Mouse (Mus musculus) hindbrain, embryonic 11.5 days (tissue): ENCODE measurements at regions not wholly inside any gene's neighbourhood (a gene's known extent, or its start where the extent isn't known, plus 50 kb on each side); places are given as distances from the start of the nearest gene placed in this dataset.

Source experiments
- ATAC-seq: fragments of 200-750 bp; cut with Nextera tagmentation; 2 replicates; pipeline ENCODE4 v1.8.0; 2017; ENCODE audit warnings: mild to moderate bottlenecking, moderate TSS enrichment, moderate library complexity; ENCODE audit not compliant: low FRiP score
- DNase-seq: peaks from one replicate; pipeline ENCODE4 v3.0.0-alpha.2; 2015; ENCODE audit warnings: low spot score
- H3K27ac ChIP-seq: fragments of 300-500 bp; sonication (generic); 2 replicates; pipeline ENCODE4 v1.5.1; 2014; ENCODE audit warnings: mild to moderate bottlenecking, low read depth, low read length
- H3K27me3 ChIP-seq: fragments of 300-500 bp; sonication (generic); 2 replicates; pipeline ENCODE4 v1.6.1; 2014; ENCODE audit warnings: mild to moderate bottlenecking, low read length, moderate library complexity, mixed read lengths; ENCODE audit not compliant: control insufficient read depth, insufficient read depth
- H3K36me3 ChIP-seq: fragments of 300-500 bp; sonication (generic); 2 replicates; pipeline ENCODE4 v1.6.1; 2014; ENCODE audit warnings: mild to moderate bottlenecking, low read length, moderate library complexity, mixed read lengths; ENCODE audit not compliant: control insufficient read depth, insufficient read depth
- H3K4me1 ChIP-seq: fragments of 300-500 bp; sonication (generic); replicated peaks from 2 replicates; pipeline ENCODE4 v1.6.1; 2014; ENCODE audit warnings: low read length, mixed read lengths; ENCODE audit not compliant: control insufficient read depth, insufficient read depth
- H3K4me2 ChIP-seq: fragments of 300-500 bp; sonication (generic); replicated peaks from 2 replicates; pipeline ENCODE4 v1.6.1; 2014; ENCODE audit warnings: mild to moderate bottlenecking, low read depth, low read length
- H3K4me3 ChIP-seq: fragments of 300-500 bp; sonication (generic); 2 replicates; pipeline ENCODE4 v1.5.1; 2014; ENCODE audit warnings: low read depth, low read length
- H3K9ac ChIP-seq: fragments of 300-500 bp; sonication (generic); 2 replicates; pipeline ENCODE4 v1.6.1; 2014; ENCODE audit warnings: low read depth, low read length
- H3K9me3 ChIP-seq: fragments of 300-500 bp; sonication (generic); 2 replicates; pipeline ENCODE4 v1.6.1; 2016; ENCODE audit warnings: low read length; ENCODE audit not compliant: control insufficient read depth
- WGBS: fragments of 180-500 bp; shearing (Covaris S2); extraction: QIAGEN DNeasy Blood & Tissue Kit; methylation state at CpG from one replicate; pipeline ENCODE4 v1.1.7; 2014; 5-methylcytosine and 5-hydroxymethylcytosine counted together

GRCm38 (mm10) chr1:151098763-151099162, 83.6 kb upstream of the Gm47985 start:
- no peak overlapping the region for H3K9ac ChIP-seq
- H3K27me3 ChIP-seq, result no peaks in the 10 kb centered on the region
- no peak overlapping the region for H3K27ac ChIP-seq
- no peak overlapping the region for H3K4me2 ChIP-seq
- ATAC-seq (no peak), DNase-seq (no peak)
- 92% methylated on average over 1 of the region's 1 CpGs for WGBS
- H3K4me3 ChIP-seq, result no peak overlapping the region
- H3K9me3 ChIP-seq, result no peaks in the 10 kb centered on the region
- H3K36me3 ChIP-seq, result no peaks in the 10 kb centered on the region
- no peaks in the 10 kb centered on the region for H3K4me1 ChIP-seq

DNA sequence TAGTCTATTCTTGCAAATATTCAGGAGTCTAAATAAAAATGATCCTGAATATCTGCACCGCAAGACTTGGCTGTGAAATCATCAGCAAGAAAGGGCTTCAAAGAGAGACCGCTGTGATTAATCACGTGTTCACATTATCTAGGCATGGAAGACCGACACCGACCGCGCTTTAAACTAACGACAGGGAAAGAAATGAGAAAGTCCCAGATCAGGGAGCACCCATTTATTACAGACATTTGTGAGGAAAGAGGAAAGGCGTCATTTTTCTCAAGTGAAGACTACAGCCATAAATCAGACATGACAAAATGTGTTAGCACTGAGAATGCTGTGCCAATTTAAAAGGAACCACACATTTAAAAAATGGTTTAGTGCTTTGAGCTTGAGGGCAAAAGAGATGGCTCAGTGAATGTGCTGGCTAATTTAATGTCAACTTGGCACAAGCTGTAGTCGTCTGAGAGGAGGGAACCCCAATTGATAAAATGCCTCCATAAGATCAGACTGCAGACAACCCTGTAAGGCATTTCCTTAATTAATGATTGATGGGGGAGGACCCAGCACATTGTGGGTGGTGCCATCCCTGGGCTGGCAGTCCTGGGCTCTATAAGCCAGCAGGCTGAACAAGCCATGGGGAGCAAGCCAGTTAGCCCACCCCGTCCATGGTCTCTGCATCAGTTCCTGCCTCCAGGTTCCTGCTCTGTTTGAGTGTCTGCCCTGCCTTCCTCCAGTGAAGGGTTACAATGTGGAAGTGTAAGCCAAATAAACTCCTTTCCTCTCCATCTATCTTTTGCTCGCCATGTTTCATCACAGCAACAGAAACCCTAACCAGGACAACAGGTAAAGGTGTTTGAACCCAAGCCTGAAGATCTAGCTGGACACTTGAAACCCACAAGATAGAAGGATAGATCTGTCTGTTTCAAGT, 81.5 kb upstream of the Gm47985 start:
- no peaks in the 10 kb centered on the region for H3K9me3 ChIP-seq
- H3K4me1 ChIP-seq, result no peaks in the 10 kb centered on the region
- WGBS, result 68% methylated on average over 12 of the region's 12 CpGs
- no peak overlapping the region for H3K4me3 ChIP-seq
- H3K36me3 ChIP-seq, result no peaks in the 10 kb centered on the region
- H3K27ac ChIP-seq, result no peak overlapping the region
- ATAC-seq, result peak; percentile 42
- no peak for DNase-seq
- no peak overlapping the region for H3K4me2 ChIP-seq
- H3K27me3 ChIP-seq, result no peaks in the 10 kb centered on the region
- H3K9ac ChIP-seq, result no peak overlapping the region

- no peak overlapping the region for H3K4me2 ChIP-seq
- H3K9ac ChIP-seq, result no peak overlapping the region
- ATAC-seq (no peak), DNase-seq (no peak)
- no peaks in the 10 kb centered on the region for H3K4me1 ChIP-seq
- 81% methylated on average over 1 of the region's 1 CpGs for WGBS
- no peaks in the 10 kb centered on the region for H3K27me3 ChIP-seq
- H3K27ac ChIP-seq, result no peak overlapping the region
- H3K4me3 ChIP-seq, result no peak overlapping the region
- H3K36me3 ChIP-seq, result no peaks in the 10 kb centered on the region
- H3K9me3 ChIP-seq, result no peaks in the 10 kb centered on the region
These were observed 80.8 kb upstream of the Gm47985 start for GRCm38 (mm10) chr1:151101516-151101915.

DNA sequence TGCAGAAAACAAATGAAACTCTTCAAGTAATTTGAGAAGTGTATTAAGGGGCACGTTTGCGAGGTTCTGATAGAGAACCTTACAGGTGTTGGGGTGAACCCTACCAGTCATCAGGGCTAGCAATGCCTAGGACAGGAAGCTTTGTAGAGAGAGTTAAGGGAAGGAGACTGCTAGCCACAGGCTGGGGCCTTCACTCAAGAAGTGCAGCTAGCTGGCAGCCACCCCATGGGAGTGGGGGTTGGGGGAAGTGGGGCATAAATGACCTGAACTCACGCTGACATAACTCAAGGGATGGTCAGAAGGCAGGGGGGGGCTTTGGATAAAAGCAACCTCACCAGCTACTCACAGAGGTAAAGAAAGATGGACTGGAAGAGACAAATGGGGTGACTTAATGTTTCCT, 80.3 kb upstream of the Gm47985 start:
- H3K27me3 ChIP-seq, result no peaks in the 10 kb centered on the region
- no peak overlapping the region for H3K9ac ChIP-seq
- H3K4me3 ChIP-seq, result no peak overlapping the region
- no peaks in the 10 kb centered on the region for H3K9me3 ChIP-seq
- ATAC-seq (no peak), DNase-seq (no peak)
- no peaks in the 10 kb centered on the region for H3K4me1 ChIP-seq
- no peak overlapping the region for H3K27ac ChIP-seq
- WGBS, result 83% methylated on average over 3 of the region's 3 CpGs
- H3K4me2 ChIP-seq, result no peak overlapping the region
- H3K36me3 ChIP-seq, result no peaks in the 10 kb centered on the region

GRCm38 (mm10) chr1:151102646-151103391, 79.5 kb upstream of the Gm47985 start:
- H3K27ac ChIP-seq, result no peak overlapping the region
- no peak overlapping the region for H3K4me3 ChIP-seq
- H3K36me3 ChIP-seq, result no peaks in the 10 kb centered on the region
- DNase-seq (no peak), ATAC-seq (no peak)
- no peaks in the 10 kb centered on the region for H3K27me3 ChIP-seq
- no peaks in the 10 kb centered on the region for H3K4me1 ChIP-seq
- H3K9me3 ChIP-seq, result no peaks in the 10 kb centered on the region
- H3K9ac ChIP-seq, result no peak overlapping the region
- WGBS, result 84% methylated on average over 16 of the region's 16 CpGs
- H3K4me2 ChIP-seq, result no peak overlapping the region

- no peaks in the 10 kb centered on the region for H3K36me3 ChIP-seq
- no peak for ATAC-seq
These were observed 78.8 kb upstream of the Gm47985 start for GRCm38 (mm10) chr1:151103522-151104037.

GRCm38 (mm10) chr1:151104346-151104745, 78.0 kb upstream of the Gm47985 start:
- no peak overlapping the region for H3K9ac ChIP-seq
- no peaks in the 10 kb centered on the region for H3K36me3 ChIP-seq
- 91% methylated on average over 5 of the region's 5 CpGs for WGBS
- no peak overlapping the region for H3K4me3 ChIP-seq
- no peak overlapping the region for H3K27ac ChIP-seq
- no peak overlapping the region for H3K4me2 ChIP-seq
- H3K4me1 ChIP-seq, result no peaks in the 10 kb centered on the region
- ATAC-seq, result no peak
- no peaks in the 10 kb centered on the region for H3K9me3 ChIP-seq
- no peak for DNase-seq
- H3K27me3 ChIP-seq, result no peaks in the 10 kb centered on the region

More at GRCm38 (mm10) chr1:151103522-151104037, 78.8 kb upstream of the Gm47985 start:
- WGBS, result 83% methylated on average over 6 of the region's 6 CpGs
- no peak for DNase-seq
- Histone ChIP-seq H3K4me2 (no peak overlapping the region), H3K9ac (no peak overlapping the region), H3K4me3 (no peak overlapping the region), H3K9me3 (no peaks in the 10 kb centered on the region), H3K27me3 (no peaks in the 10 kb centered on the region), H3K27ac (no peak overlapping the region), H3K4me1 (no peaks in the 10 kb centered on the region)

DNA sequence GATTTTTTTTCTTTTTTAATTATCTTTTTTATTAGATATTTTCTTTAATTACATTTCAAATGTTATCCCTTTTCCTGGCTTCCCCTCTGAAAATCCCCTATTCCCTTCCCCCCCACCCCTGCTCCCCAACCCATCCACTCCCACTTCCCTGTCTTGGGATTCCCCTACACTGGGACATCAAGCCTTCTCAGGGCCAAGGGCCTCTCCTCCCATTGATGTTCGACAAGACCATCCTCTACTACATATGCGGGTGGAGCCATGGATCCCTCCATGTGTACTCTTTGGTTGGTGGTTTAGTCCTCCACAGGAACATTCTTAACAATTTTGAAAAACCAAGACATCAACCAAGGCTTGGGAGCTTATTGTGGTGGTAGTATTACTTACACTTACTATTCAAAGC, 77.5 kb upstream of the Gm47985 start:
- H3K36me3 ChIP-seq, result no peaks in the 10 kb centered on the region
- ATAC-seq, result no peak
- no peak overlapping the region for H3K9ac ChIP-seq
- no peak overlapping the region for H3K4me3 ChIP-seq
- no peaks in the 10 kb centered on the region for H3K4me1 ChIP-seq
- no peak overlapping the region for H3K27ac ChIP-seq
- no peaks in the 10 kb centered on the region for H3K27me3 ChIP-seq
- no peak overlapping the region for H3K4me2 ChIP-seq
- H3K9me3 ChIP-seq, result no peaks in the 10 kb centered on the region
- WGBS, result 100% methylated on average over 2 of the region's 2 CpGs
- DNase-seq, result no peak
